Mouse (Mus musculus): ENCODE results near the gene Tmem174.

GRCm38 (mm10) chr13:98679230-98679629, 42.0 kb upstream of the Tmem174 start:
- TF ChIP-seq CTCF (IDR thresholded peaks at IDR 0.05; ENCODE audit: borderline replicate concordance, insufficient read depth, low read length) (no peak), POLR2A (IDR thresholded peaks at IDR 0.05; ENCODE audit: low read depth, low read length) (no peak)
